Mouse (Mus musculus): ENCODE data around the gene Macrod1. TPM values are rescaled to one million over a fixed set of nuclear protein-coding genes. Genes with fewer than 3 reads are reported as not detected.
A peak's percentile ranks its signal among the peaks of the same experiment; 100 is the strongest.

Macrod1 gene
- polyA plus RNA-seq, 1 experiment from 2014 or later: 3.6 TPM

DNA sequence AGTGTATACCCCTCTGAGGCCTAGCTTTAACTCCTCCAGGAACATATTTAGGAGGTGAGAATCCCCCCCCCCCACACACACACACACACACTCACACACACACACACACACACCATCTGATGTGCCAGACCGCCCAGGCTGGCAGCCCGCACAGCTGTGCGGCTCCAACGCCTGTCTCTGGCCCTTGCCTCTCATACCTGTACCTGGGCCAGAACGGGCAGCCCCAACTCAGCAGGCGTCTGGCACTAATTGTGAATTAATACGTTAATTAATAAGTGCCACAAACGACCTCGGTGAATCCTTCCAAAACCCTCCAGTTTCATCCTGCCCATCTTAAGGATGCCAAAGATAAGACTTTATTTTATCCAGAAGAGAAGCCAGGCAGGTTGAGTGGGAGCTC, 76.8 kb downstream of the Macrod1 start:
- DNase-seq (ENCODE audit: low spot score) (no peak), ATAC-seq (replicated peaks; ENCODE audit: low FRiP score) (no peak)
- Histone ChIP-seq H3K4me1 (replicated peaks; ENCODE audit: control insufficient read depth, insufficient read depth, low read length) (peaks cover 51% of the 10 kb centered on the region), H3K27ac (ENCODE audit: low read depth, low read length) (no peak overlapping the region), H3K4me3 (ENCODE audit: low read depth, low read length) (no peak overlapping the region), H3K36me3 (ENCODE audit: control insufficient read depth, insufficient read depth, low read length) (no peaks in the 10 kb centered on the region), H3K27me3 (ENCODE audit: control insufficient read depth, insufficient read depth, low read length) (peaks cover 15% of the 10 kb centered on the region), H3K9me3 (ENCODE audit: control insufficient read depth, low read length) (no peaks in the 10 kb centered on the region), H3K4me2 (ENCODE audit: low read depth, low read length, severe bottlenecking) (no peak overlapping the region), H3K9ac (ENCODE audit: low read length) (no peak overlapping the region)
- WGBS: 78% methylated on average over 9 of the region's 9 CpGs

DNA sequence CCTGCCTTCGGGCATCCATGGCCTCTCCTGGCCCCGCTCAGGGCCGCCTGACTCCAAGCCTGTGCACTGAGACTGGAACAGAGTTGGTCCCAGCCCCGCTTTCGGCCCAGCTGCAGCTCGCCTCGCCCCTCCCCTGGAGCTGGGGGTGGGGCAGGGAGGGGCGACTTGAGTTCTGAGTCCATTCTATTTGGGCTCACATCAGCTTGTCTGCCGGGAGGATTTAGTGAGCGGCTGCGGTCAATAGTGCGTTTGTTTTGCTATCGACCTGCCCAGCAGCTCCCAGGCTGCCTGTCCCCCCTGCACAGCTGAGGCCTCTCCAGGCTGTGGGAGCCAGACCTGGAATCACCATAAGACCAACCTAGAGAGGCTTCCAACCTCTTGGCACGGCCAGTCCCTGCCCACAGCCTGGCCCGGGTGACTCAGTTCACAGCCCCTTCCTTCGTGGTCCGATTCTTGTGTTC, 78.1 kb downstream of the Macrod1 start:
- 8% methylated on average over 17 of the region's 17 CpGs for WGBS
- peaks cover 43% of the 10 kb centered on the region for H3K4me1 ChIP-seq (replicated peaks; ENCODE audit: control insufficient read depth, insufficient read depth, low read length)
- H3K27ac ChIP-seq (ENCODE audit: low read depth, low read length): peak overlapping the region; percentile 62; the same call in 1 of the 2 replicates
- H3K36me3 ChIP-seq (ENCODE audit: control insufficient read depth, insufficient read depth, low read length): no peaks in the 10 kb centered on the region
- H3K27me3 ChIP-seq (ENCODE audit: control insufficient read depth, insufficient read depth, low read length): peaks cover 12% of the 10 kb centered on the region
- peak overlapping the region; percentile 37 for H3K9ac ChIP-seq (ENCODE audit: low read length)
- H3K9me3 ChIP-seq (ENCODE audit: control insufficient read depth, low read length): no peaks in the 10 kb centered on the region
- no peak overlapping the region for H3K4me3 ChIP-seq (ENCODE audit: low read depth, low read length)
- peak; percentile 73 for DNase-seq (ENCODE audit: low spot score)
- ATAC-seq (replicated peaks; ENCODE audit: low FRiP score): 0 out of 2 replicates have a peak, but pooled peaks have one; percentile 45
- 0 out of 2 replicates have a peak overlapping the region, but pooled peaks have one; percentile 11 for H3K4me2 ChIP-seq (ENCODE audit: low read depth, low read length, severe bottlenecking)

- WGBS: 4% methylated on average over 9 of the region's 9 CpGs
Observed at GRCm38 (mm10) chr19:7135525-7135924, 78.9 kb downstream of the Macrod1 start.

GRCm38 (mm10) chr19:7136016-7136415, 79.4 kb downstream of the Macrod1 start:
- WGBS: 13% methylated on average over 9 of the region's 9 CpGs
- H3K4me2 ChIP-seq (ENCODE audit: low read depth, low read length, severe bottlenecking): no peak overlapping the region
- H3K9me3 ChIP-seq (ENCODE audit: control insufficient read depth, low read length): no peaks in the 10 kb centered on the region
- peaks cover 52% of the 10 kb centered on the region for H3K4me1 ChIP-seq (replicated peaks; ENCODE audit: control insufficient read depth, insufficient read depth, low read length)
- DNase-seq (ENCODE audit: low spot score) (no peak), ATAC-seq (replicated peaks; ENCODE audit: low FRiP score) (no peak)
- H3K27ac ChIP-seq (ENCODE audit: low read depth, low read length): no peak overlapping the region
- no peaks in the 10 kb centered on the region for H3K36me3 ChIP-seq (ENCODE audit: control insufficient read depth, insufficient read depth, low read length)
- no peak overlapping the region; the same call in 1 of the 2 replicates for H3K9ac ChIP-seq (ENCODE audit: low read length)
- H3K27me3 ChIP-seq (ENCODE audit: control insufficient read depth, insufficient read depth, low read length): peaks cover 10% of the 10 kb centered on the region
- no peak overlapping the region for H3K4me3 ChIP-seq (ENCODE audit: low read depth, low read length)

More at GRCm38 (mm10) chr19:7135525-7135924, 78.9 kb downstream of the Macrod1 start:
- peaks cover 48% of the 10 kb centered on the region for H3K4me1 ChIP-seq (replicated peaks; ENCODE audit: control insufficient read depth, insufficient read depth, low read length)
- H3K9me3 ChIP-seq (ENCODE audit: control insufficient read depth, low read length): no peaks in the 10 kb centered on the region
- no peak overlapping the region for H3K4me3 ChIP-seq (ENCODE audit: low read depth, low read length)
- H3K27me3 ChIP-seq (ENCODE audit: control insufficient read depth, insufficient read depth, low read length): peaks cover 12% of the 10 kb centered on the region
- peak overlapping the region; percentile 62; the same call in 1 of the 2 replicates for H3K27ac ChIP-seq (ENCODE audit: low read depth, low read length)
- peak; percentile 52 for ATAC-seq (replicated peaks; ENCODE audit: low FRiP score)
- 0 out of 2 replicates have a peak overlapping the region, but pooled peaks have one; percentile 8 for H3K4me2 ChIP-seq (ENCODE audit: low read depth, low read length, severe bottlenecking)
- H3K36me3 ChIP-seq (ENCODE audit: control insufficient read depth, insufficient read depth, low read length): no peaks in the 10 kb centered on the region
- peak; percentile 65 for DNase-seq (ENCODE audit: low spot score)
- no peak overlapping the region; the same call in 1 of the 2 replicates for H3K9ac ChIP-seq (ENCODE audit: low read length)

GRCm38 (mm10) chr19:7136714-7137498, 80.3 kb downstream of the Macrod1 start:
- H3K27ac ChIP-seq (ENCODE audit: low read depth, low read length): no peak overlapping the region
- H3K27me3 ChIP-seq (ENCODE audit: control insufficient read depth, insufficient read depth, low read length): peaks cover 8% of the 10 kb centered on the region
- ATAC-seq (replicated peaks; ENCODE audit: low FRiP score) (no peak), DNase-seq (ENCODE audit: low spot score) (no peak)
- no peaks in the 10 kb centered on the region for H3K9me3 ChIP-seq (ENCODE audit: control insufficient read depth, low read length)
- no peak overlapping the region; the same call in 1 of the 2 replicates for H3K9ac ChIP-seq (ENCODE audit: low read length)
- 43% methylated on average over 14 of the region's 14 CpGs for WGBS
- no peak overlapping the region for H3K4me2 ChIP-seq (ENCODE audit: low read depth, low read length, severe bottlenecking)
- H3K4me3 ChIP-seq (ENCODE audit: low read depth, low read length): no peak overlapping the region
- H3K36me3 ChIP-seq (ENCODE audit: control insufficient read depth, insufficient read depth, low read length): no peaks in the 10 kb centered on the region
- H3K4me1 ChIP-seq (replicated peaks; ENCODE audit: control insufficient read depth, insufficient read depth, low read length): peaks cover 61% of the 10 kb centered on the region

DNA sequence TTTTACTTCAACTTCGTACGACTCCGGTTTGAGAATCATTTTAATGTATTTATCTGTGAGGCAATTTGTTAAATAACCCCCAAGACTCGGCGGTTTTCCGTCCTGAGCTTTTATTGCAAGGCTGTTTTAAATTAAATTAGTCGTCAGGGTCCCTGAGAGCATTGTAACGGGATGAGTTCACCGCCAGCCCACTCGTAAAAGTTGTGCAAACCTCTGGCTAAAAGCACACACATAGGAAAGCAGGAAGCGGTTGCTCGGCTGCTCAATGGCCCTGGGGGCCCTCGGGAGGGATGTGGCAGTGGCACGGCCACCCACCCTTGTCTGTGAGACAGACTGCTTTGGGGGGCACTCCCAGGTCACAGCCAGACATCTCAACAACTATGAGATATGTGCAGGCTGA, 81.7 kb downstream of the Macrod1 start:
- DNase-seq (ENCODE audit: low spot score) (no peak), ATAC-seq (replicated peaks; ENCODE audit: low FRiP score) (no peak)
- Histone ChIP-seq H3K36me3 (ENCODE audit: control insufficient read depth, insufficient read depth, low read length) (no peaks in the 10 kb centered on the region), H3K27ac (ENCODE audit: low read depth, low read length) (no peak overlapping the region), H3K9me3 (ENCODE audit: control insufficient read depth, low read length) (no peaks in the 10 kb centered on the region), H3K27me3 (ENCODE audit: control insufficient read depth, insufficient read depth, low read length) (peaks cover 5% of the 10 kb centered on the region), H3K9ac (ENCODE audit: low read length) (no peak overlapping the region), H3K4me3 (ENCODE audit: low read depth, low read length) (no peak overlapping the region), H3K4me2 (ENCODE audit: low read depth, low read length, severe bottlenecking) (no peak overlapping the region), H3K4me1 (replicated peaks; ENCODE audit: control insufficient read depth, insufficient read depth, low read length) (peaks cover 66% of the 10 kb centered on the region)
- WGBS: 65% methylated on average over 14 of the region's 14 CpGs

DNA sequence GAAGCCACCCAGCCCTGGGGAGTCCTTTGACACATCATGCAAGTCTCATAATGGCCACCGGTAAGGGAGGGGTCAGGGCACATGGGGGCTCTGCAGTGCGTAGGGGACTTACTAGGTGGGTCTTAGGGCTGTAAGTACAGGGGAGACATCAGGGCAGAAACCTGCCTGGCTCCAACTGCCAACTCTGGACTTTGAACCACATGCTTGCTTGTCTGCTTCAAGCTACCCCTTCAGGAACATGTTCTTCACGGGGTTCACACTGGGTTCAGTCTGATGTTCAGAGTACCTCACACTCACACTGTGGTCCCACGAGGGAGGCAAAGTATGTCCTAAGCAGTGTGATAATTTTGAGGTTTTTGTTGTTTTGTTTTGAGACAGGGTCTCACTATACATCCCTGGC, 82.7 kb downstream of the Macrod1 start:
- WGBS: 66% methylated on average over 4 of the region's 4 CpGs
- ATAC-seq (replicated peaks; ENCODE audit: low FRiP score) (no peak), DNase-seq (ENCODE audit: low spot score) (no peak)
- H3K4me2 ChIP-seq (ENCODE audit: low read depth, low read length, severe bottlenecking): no peak overlapping the region
- peaks cover 7% of the 10 kb centered on the region; the same call in 1 of the 2 replicates for H3K27me3 ChIP-seq (ENCODE audit: control insufficient read depth, insufficient read depth, low read length)
- H3K4me3 ChIP-seq (ENCODE audit: low read depth, low read length): no peak overlapping the region
- no peak overlapping the region for H3K9ac ChIP-seq (ENCODE audit: low read length)
- H3K36me3 ChIP-seq (ENCODE audit: control insufficient read depth, insufficient read depth, low read length): no peaks in the 10 kb centered on the region
- H3K9me3 ChIP-seq (ENCODE audit: control insufficient read depth, low read length): no peaks in the 10 kb centered on the region
- H3K27ac ChIP-seq (ENCODE audit: low read depth, low read length): no peak overlapping the region
- H3K4me1 ChIP-seq (replicated peaks; ENCODE audit: control insufficient read depth, insufficient read depth, low read length): peaks cover 63% of the 10 kb centered on the region

DNA sequence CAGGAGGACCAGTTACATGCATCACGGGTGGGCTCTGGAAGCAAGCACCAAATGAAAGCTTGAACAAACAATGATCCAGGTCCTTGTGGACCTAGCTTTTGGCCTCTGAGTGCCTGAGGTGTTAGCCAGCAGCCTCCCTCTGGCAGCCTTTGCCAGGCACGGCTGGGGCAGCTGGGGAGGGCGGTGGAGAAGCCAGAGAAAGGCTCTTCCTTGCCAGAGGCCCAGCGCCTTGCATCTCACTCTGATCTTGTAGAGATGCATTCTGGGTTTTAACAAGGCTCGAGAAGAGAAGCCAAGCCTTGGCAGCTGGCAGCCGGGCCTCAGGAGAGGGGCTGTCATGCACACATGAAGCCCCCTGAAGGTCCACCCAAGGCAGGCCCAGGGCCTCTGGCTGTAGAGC, 83.8 kb downstream of the Macrod1 start:
- peaks cover 6% of the 10 kb centered on the region; the same call in 1 of the 2 replicates for H3K27me3 ChIP-seq (ENCODE audit: control insufficient read depth, insufficient read depth, low read length)
- ATAC-seq (replicated peaks; ENCODE audit: low FRiP score): no peak
- peaks cover 53% of the 10 kb centered on the region for H3K4me1 ChIP-seq (replicated peaks; ENCODE audit: control insufficient read depth, insufficient read depth, low read length)
- no peaks in the 10 kb centered on the region for H3K36me3 ChIP-seq (ENCODE audit: control insufficient read depth, insufficient read depth, low read length)
- H3K9ac ChIP-seq (ENCODE audit: low read length): peak overlapping the region; percentile 29; the same call in 1 of the 2 replicates
- DNase-seq (ENCODE audit: low spot score): no peak
- H3K27ac ChIP-seq (ENCODE audit: low read depth, low read length): 0 out of 2 replicates have a peak overlapping the region, but pooled peaks have one; percentile 37
- H3K4me3 ChIP-seq (ENCODE audit: low read depth, low read length): no peak overlapping the region
- no peak overlapping the region for H3K4me2 ChIP-seq (ENCODE audit: low read depth, low read length, severe bottlenecking)
- WGBS: 62% methylated on average over 6 of the region's 6 CpGs
- H3K9me3 ChIP-seq (ENCODE audit: control insufficient read depth, low read length): no peaks in the 10 kb centered on the region
